Mouse (Mus musculus) megakaryocyte, embryonic 14.5 days (primary cell): Measurements from ENCODE around the gene Akap8. TPM values are rescaled to one million over a fixed set of nuclear protein-coding genes. Genes with fewer than 3 reads are reported as not detected.

ENCODE experiments used
- H3K27me3 ChIP-seq: replicated peaks from 2 replicates; pipeline ENCODE3; 2012; ENCODE audit warnings: inconsistent platforms
- H3K36me3 ChIP-seq: replicated peaks from 2 replicates; pipeline ENCODE3; 2012; ENCODE audit warnings: low read length, inconsistent platforms, mixed read lengths
- H3K4me1 ChIP-seq: 2 replicates; pipeline ENCODE4 v1.6.1; 2012; ENCODE audit warnings: inconsistent platforms
- H3K4me3 ChIP-seq: replicated peaks from 2 replicates; pipeline ENCODE3; 2012; ENCODE audit warnings: moderate library complexity, mild to moderate bottlenecking, inconsistent platforms
- H3K9me3 ChIP-seq: 2 replicates; pipeline ENCODE4 v1.6.1; 2012; ENCODE audit warnings: inconsistent platforms
- FLI1 ChIP-seq: IDR thresholded peaks from 2 replicates; pipeline ENCODE4 v1.6.1; 2012; ENCODE audit warnings: low read length, inconsistent platforms, mixed read lengths
- GATA1 ChIP-seq: IDR thresholded peaks from 3 replicates; pipeline ENCODE4 v1.6.1; 2012; ENCODE audit warnings: mixed read lengths, low read length, inconsistent platforms, borderline replicate concordance
- polyA plus RNA-seq: library from polyadenylated mRNA; stranded (reverse); fragments of >175 nt; gene quantifications from 2 replicates; pipeline ENCODE4 v1.2.3, GENCODE M21; 2012; ENCODE audit warnings: low replicate concordance; ENCODE audit not compliant: insufficient read depth

Akap8 gene
- polyA plus RNA-seq, 1 experiment: 67.7 TPM

DNA sequence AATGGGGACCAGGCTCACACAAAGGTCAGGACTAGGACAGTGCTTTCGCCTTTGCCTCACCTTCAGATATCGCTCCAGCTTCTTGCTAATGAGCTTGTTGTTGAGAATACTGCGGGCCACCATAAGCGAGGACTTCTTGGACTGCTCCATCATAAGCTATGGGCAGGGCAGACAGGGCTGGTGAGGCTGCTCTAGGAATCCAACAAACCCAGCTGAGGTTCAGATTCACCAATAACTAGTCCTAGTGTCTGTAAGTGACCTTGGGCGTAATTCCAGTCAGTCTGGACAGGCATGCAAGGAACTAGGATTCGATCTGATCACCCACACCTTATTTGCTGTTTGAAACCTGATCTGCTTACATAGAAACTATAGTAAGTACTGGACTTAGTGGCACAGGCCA is 798 bp upstream of the Akap8 start:
- Histone ChIP-seq H3K36me3 (peaks cover 53% of the 10 kb centered on the region), H3K4me3 (peak overlapping the region; percentile 99), H3K4me1 (peaks cover 53% of the 10 kb centered on the region), H3K27me3 (no peaks in the 10 kb centered on the region), H3K9me3 (no peaks in the 10 kb centered on the region)
- no peak for TF ChIP-seq FLI1

DNA sequence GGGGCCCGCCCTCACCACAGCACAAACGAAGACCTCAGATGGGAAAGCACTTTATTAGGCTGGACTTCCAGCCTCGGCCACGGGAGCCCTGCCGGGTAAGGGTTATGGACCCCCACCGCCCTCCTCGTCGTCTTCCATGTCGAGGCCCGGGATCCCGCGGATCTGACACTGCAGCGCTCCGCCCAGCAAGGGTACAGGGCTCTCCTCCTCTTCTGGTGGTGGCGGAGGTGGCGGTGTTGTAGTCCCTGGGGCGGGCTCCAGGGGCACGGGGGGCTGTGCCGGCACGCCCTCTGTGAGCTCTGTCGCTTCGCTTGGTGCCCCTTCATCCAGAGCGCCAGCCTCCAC is 324 bp upstream of the Akap8 start:
- no peak for TF ChIP-seq FLI1
- no peak for TF ChIP-seq GATA1
- peaks cover 55% of the 10 kb centered on the region for H3K4me1 ChIP-seq
- H3K9me3 ChIP-seq: no peaks in the 10 kb centered on the region
- H3K27me3 ChIP-seq: no peaks in the 10 kb centered on the region
- H3K36me3 ChIP-seq: peaks cover 53% of the 10 kb centered on the region
- peak overlapping the region; percentile 99 for H3K4me3 ChIP-seq

DNA sequence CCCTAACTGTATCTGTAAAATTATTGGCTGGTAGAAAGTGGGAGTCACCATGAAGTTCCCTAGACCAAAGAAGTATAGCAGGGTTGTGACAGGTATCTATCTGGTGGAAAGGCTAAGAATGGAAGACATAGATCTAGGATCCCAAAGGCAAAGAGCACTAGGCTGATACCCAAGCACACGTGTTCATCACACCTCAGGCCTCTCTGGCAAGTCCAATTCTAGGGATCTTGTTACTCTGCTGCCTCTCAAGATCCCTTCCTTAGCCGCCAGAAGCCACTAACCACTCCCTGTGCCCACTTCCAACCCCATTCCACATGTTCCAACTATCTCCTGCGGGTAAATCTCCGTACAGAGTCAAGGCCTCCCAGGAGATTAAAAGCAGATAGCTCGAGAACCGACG is 1.1 kb downstream of the Akap8 start:
- Histone ChIP-seq H3K36me3 (peaks cover 55% of the 10 kb centered on the region), H3K27me3 (no peaks in the 10 kb centered on the region), H3K9me3 (no peaks in the 10 kb centered on the region), H3K4me3 (peak overlapping the region; percentile 99), H3K4me1 (peaks cover 63% of the 10 kb centered on the region)
- TF ChIP-seq FLI1 (no peak), GATA1 (no peak)

DNA sequence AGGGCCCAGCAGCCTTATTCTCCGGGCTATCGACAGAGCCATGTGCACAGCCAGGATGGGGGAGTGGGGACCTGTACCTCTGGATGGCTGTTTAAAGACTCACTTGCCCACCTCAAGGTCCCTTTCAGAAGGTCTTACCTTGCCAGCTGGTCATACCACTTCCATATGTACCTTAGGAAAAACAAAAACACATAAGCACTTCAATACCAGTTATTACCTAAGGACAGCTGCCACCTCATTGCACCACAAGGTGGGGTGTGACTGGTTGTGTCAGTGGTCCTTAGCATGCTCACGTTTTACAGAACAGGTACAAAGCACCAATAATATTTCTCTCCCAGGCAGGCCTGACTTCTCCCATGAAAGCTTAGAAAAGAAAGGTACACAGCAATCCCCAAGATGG is 3.3 kb downstream of the Akap8 start:
- Histone ChIP-seq H3K4me1 (peaks cover 52% of the 10 kb centered on the region), H3K4me3 (no peak overlapping the region), H3K9me3 (no peaks in the 10 kb centered on the region), H3K36me3 (peaks cover 62% of the 10 kb centered on the region), H3K27me3 (no peaks in the 10 kb centered on the region)
- TF ChIP-seq FLI1: no peak
- no peak for TF ChIP-seq GATA1

DNA sequence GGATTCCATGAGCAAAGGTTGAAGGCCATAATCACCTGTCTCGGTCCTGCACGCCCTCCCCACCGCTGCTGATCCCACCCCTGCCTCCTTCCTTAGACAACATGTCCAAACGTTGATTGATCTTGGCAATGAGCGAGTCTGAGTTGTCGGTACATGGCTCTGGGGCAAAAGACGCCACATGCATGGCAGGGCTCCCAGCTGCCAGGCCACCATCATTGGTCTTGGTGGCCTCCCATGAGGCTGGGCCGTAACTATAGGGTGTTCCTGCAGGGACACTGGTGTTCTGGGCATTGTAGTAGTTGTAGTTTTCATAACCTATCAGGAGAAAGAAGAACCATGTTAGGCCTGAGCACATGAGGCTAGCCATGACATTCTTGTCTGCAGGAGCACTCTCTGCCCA is 4.0 kb downstream of the Akap8 start:
- peaks cover 45% of the 10 kb centered on the region for H3K4me1 ChIP-seq
- peaks cover 67% of the 10 kb centered on the region for H3K36me3 ChIP-seq
- TF ChIP-seq FLI1: no peak
- no peak for TF ChIP-seq GATA1
- no peak overlapping the region for H3K4me3 ChIP-seq
- H3K27me3 ChIP-seq: no peaks in the 10 kb centered on the region
- no peaks in the 10 kb centered on the region for H3K9me3 ChIP-seq

DNA sequence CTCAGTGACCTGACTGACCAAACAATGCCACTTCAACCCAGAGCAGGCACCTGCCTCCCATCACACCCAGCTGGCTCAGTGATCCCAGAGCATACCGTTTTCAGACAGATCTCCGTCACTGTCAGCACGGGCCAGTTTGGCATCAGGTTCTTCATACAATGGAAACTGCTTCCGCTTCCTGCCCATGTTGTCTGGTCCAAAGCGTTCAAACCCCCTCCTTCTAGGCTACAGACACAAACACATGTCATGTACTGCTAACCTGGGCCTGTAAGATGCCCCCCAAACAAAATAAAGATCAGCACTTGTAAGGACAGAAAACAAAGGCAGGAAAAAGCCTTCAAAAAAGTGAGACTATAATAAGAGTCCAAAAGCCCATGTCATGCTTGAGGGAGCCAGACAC is 5.5 kb downstream of the Akap8 start:
- H3K36me3 ChIP-seq: peaks cover 82% of the 10 kb centered on the region
- H3K4me1 ChIP-seq: peaks cover 38% of the 10 kb centered on the region
- H3K27me3 ChIP-seq: no peaks in the 10 kb centered on the region
- TF ChIP-seq GATA1 (no peak), FLI1 (no peak)
- no peaks in the 10 kb centered on the region for H3K9me3 ChIP-seq
- H3K4me3 ChIP-seq: no peak overlapping the region

DNA sequence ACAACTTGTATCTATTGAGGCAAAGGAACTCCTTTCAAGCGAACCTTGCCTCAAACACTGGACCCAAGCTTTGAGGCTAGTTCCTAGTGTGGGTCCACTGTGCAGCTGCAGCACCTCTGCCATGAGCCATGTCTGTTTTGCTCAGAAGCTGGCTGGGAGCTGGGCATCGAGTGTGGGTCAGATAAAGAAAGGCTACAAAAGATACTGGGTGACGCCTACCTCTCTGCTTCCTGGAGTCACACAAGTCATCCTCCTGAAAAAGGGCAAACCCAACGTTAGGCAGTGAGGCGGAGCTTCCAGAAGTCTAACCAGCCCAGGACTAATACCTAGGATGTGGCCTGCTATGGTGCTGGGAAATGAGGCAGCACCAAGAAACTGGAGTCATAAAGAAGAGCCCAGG is 7.1 kb downstream of the Akap8 start:
- Histone ChIP-seq H3K27me3 (no peaks in the 10 kb centered on the region), H3K9me3 (no peaks in the 10 kb centered on the region)
- TF ChIP-seq FLI1 (no peak), GATA1 (no peak)

DNA sequence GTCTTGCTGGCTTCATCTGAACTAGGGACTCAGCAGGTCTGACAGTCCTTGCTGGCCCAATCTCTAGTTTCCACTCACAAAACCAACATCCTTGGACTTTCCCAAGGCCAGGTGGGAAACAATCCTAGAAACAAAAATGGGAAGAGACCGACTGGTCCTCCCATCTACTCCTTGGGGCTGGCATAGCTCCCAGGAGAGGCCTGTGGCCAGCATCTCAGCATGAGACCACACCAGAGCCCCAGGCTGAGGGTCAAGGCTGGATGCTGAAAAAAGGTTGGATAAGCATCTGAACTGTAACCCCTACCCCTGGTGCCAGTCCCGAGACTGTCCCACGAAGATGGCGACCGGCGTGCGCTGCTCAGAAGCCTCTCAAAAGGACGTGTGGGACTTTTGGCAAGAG is 8.2 kb downstream of the Akap8 start:
- H3K4me3 ChIP-seq: no peak overlapping the region
- no peaks in the 10 kb centered on the region for H3K27me3 ChIP-seq
- no peaks in the 10 kb centered on the region for H3K9me3 ChIP-seq
- H3K36me3 ChIP-seq: peaks cover 100% of the 10 kb centered on the region
- H3K4me1 ChIP-seq: peaks cover 19% of the 10 kb centered on the region
- TF ChIP-seq GATA1: no peak
- TF ChIP-seq FLI1: no peak

More for the DNA sequence above, 7.1 kb downstream of the Akap8 start:
- Histone ChIP-seq H3K4me1 (peaks cover 30% of the 10 kb centered on the region), H3K4me3 (no peak overlapping the region), H3K36me3 (peaks cover 99% of the 10 kb centered on the region)

DNA sequence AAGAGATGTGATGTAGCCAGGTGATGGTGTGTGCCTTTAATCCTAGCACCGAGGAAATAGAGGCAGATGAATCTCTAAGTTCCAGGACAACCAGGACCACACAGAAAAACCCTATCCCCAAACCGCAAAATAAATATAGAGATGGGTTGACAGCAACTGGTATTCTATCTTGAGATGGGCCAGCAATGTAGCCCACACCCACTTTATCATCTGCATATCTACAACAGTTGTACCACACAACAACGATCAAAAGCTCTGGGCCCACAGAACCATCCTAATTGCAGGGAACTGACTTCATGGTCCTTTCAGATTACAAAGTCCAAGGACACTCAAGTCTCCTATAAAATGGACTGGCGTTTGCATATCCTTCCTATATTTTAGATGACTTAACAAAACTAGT is 13.1 kb downstream of the Akap8 start:
- Histone ChIP-seq H3K4me3 (no peak overlapping the region), H3K36me3 (peaks cover 100% of the 10 kb centered on the region), H3K27me3 (no peaks in the 10 kb centered on the region), H3K4me1 (no peaks in the 10 kb centered on the region), H3K9me3 (no peaks in the 10 kb centered on the region)
- no peak for TF ChIP-seq FLI1
- TF ChIP-seq GATA1: no peak

DNA sequence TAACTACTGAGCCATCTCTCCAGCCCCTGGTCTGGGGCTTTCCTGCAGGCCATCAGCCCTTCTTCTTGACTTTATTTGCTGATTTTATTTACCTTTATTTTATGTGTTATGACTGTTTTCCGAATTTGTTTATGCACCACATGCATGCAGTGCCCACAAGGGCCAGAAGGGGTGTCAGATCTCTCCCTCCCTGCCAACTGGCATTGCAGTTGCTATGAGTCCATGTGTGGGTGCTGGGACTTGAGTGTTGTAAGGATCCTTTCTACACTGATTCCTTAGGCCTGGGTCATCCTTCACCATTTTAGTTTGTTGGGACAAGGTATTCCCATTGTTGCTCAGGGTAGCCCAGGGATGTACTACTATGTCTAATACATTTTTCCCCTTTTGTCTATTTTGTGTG is 22.9 kb downstream of the Akap8 start:
- Histone ChIP-seq H3K36me3 (peaks cover 2% of the 10 kb centered on the region), H3K4me3 (no peak overlapping the region), H3K27me3 (no peaks in the 10 kb centered on the region), H3K9me3 (no peaks in the 10 kb centered on the region), H3K4me1 (no peaks in the 10 kb centered on the region)
- TF ChIP-seq GATA1: no peak
- TF ChIP-seq FLI1: no peak

DNA sequence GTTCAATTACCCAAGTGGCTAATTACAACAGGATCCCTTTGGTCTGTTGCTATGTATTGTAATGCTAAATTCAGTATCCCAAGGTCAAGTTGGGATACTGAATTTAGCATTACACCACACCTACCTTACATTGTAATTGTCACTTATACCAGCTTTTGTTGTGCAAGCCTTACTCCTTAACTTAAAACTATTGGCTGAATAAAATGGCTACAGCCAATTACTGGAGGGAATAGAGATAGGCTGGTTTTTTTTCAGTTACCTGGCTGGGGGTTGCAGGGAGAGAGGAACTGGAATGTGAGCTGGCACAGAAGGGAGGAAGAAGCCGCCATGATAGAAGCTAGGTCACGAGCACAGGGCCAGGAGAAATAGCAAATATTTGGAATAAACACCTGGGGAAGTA is 25.1 kb downstream of the Akap8 start:
- H3K27me3 ChIP-seq: no peaks in the 10 kb centered on the region
- no peaks in the 10 kb centered on the region for H3K4me1 ChIP-seq
- no peak for TF ChIP-seq FLI1
- TF ChIP-seq GATA1: no peak
- H3K4me3 ChIP-seq: no peak overlapping the region
- peaks cover 9% of the 10 kb centered on the region for H3K36me3 ChIP-seq
- H3K9me3 ChIP-seq: peaks cover 6% of the 10 kb centered on the region; the same call in 1 of the 2 replicates
